Mouse (Mus musculus) liver, adult 2 months (tissue): Measurements from ENCODE around the gene Csnk1d. TPM values are rescaled to one million over a fixed set of nuclear protein-coding genes. Genes with fewer than 3 reads are reported as not detected.

Experiments
- DNase-seq: peaks from one replicate; pipeline ENCODE4 v3.0.0-alpha.2; 2011; ENCODE audit warnings: low read depth, low spot score; ENCODE audit errors: extremely low read depth
- H3K27ac ChIP-seq: fragments of 200-500 bp; replicated peaks from 2 replicates; pipeline ENCODE4 v1.5.1; 2012; ENCODE audit warnings: low read depth, mild to moderate bottlenecking, control low read depth, inconsistent platforms, low read length; ENCODE audit not compliant: insufficient read depth
- H3K27me3 ChIP-seq: fragments of 200-500 bp; 2 replicates; pipeline ENCODE4 v1.6.1; 2012; ENCODE audit warnings: mild to moderate bottlenecking, moderate library complexity, low read length, inconsistent platforms; ENCODE audit not compliant: control insufficient read depth, insufficient read depth
- H3K36me3 ChIP-seq: fragments of 200-500 bp; 2 replicates; pipeline ENCODE4 v1.6.1; 2012; ENCODE audit warnings: low read length, inconsistent platforms; ENCODE audit not compliant: control insufficient read depth, insufficient read depth
- H3K4me1 ChIP-seq: fragments of 200-500 bp; 2 replicates; pipeline ENCODE4 v1.6.1; 2011; ENCODE audit warnings: low read length; ENCODE audit not compliant: control insufficient read depth, insufficient read depth
- H3K4me3 ChIP-seq: fragments of 200-500 bp; 2 replicates; pipeline ENCODE4 v1.5.1; 2011; ENCODE audit warnings: low read depth, mild to moderate bottlenecking, control low read depth, low read length, moderate library complexity; ENCODE audit not compliant: insufficient read depth
- H3K79me2 ChIP-seq: fragments of 200-500 bp; 2 replicates; pipeline ENCODE4 v1.6.1; 2012; ENCODE audit warnings: inconsistent platforms, mild to moderate bottlenecking, low read length, moderate library complexity; ENCODE audit not compliant: control insufficient read depth, insufficient read depth
- H3K9ac ChIP-seq: fragments of 200-500 bp; 2 replicates; pipeline ENCODE4 v1.6.1; 2012; ENCODE audit warnings: low read depth, mild to moderate bottlenecking, control low read depth, inconsistent platforms, low read length
- CTCF ChIP-seq: fragments of 200-500 bp; IDR thresholded peaks from 2 replicates; pipeline ENCODE4 v1.5.1; 2011; ENCODE audit warnings: low read depth, low read length, control low read depth
- POLR2A ChIP-seq: fragments of 200-500 bp; IDR thresholded peaks from 2 replicates; pipeline ENCODE4 v1.6.1; 2011; ENCODE audit warnings: low read length, control low read depth; ENCODE audit not compliant: insufficient read depth; ENCODE audit errors: extremely low read depth
- WGBS: fragments of 180-500 bp; shearing (Covaris S2); methylation state at CpG from one replicate; pipeline ENCODE4 v1.1.7; 2018; 5-methylcytosine and 5-hydroxymethylcytosine counted together
- polyA plus RNA-seq: library from polyadenylated mRNA; depleted of rRNA; stranded (reverse); fragments of >200 nt; gene quantifications from 2 replicates; pipeline ENCODE4 v1.2.3, GENCODE M21; 2012
- total RNA-seq: library from RNA; depleted of rRNA; stranded (reverse); fragments of >200 nt; gene quantifications from 2 replicates; pipeline ENCODE4 v1.2.3, GENCODE M21; 2014

Gene Csnk1d
- total and polyA plus RNA-seq, 2 experiments, result 28.3 to 36.4 TPM

DNA sequence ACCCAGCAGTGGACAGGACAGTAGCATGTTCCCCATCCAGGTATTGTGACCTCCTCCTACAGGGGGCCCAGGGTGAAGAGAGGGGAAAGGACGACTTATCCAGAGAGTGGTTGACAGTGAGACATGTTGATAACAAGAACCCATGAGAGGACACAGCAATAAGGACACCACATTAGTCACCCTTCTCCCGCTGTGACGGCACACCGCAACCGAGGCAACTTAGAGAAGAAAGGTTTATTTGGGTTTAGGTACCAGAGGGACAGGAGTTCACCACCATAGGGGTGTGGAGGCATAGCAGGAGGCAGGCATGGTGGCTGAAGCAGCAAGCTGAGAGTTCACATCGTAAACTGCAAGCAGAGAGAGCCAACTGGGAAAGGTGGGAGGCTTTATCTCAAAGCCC lies 15.1 kb upstream of the Csnk1d start:
- TF ChIP-seq CTCF (no peak), POLR2A (no peak)
- WGBS, result 82% methylated on average over 6 of the region's 6 CpGs
- no peak overlapping the region for H3K4me3 ChIP-seq
- peaks cover 4% of the 10 kb centered on the region for H3K4me1 ChIP-seq
- H3K36me3 ChIP-seq, result no peaks in the 10 kb centered on the region
- no peaks in the 10 kb centered on the region for H3K79me2 ChIP-seq
- H3K9ac ChIP-seq, result no peak overlapping the region
- no peak for DNase-seq
- no peak overlapping the region for H3K27ac ChIP-seq
- no peaks in the 10 kb centered on the region for H3K27me3 ChIP-seq

- H3K4me1 ChIP-seq, result peaks cover 4% of the 10 kb centered on the region
- TF ChIP-seq POLR2A (no peak), CTCF (no peak)
- no peak overlapping the region for H3K27ac ChIP-seq
- H3K79me2 ChIP-seq, result no peaks in the 10 kb centered on the region
- no peak for DNase-seq
- H3K4me3 ChIP-seq, result no peak overlapping the region
- H3K27me3 ChIP-seq, result no peaks in the 10 kb centered on the region
- no peaks in the 10 kb centered on the region for H3K36me3 ChIP-seq
- 67% methylated on average over 5 of the region's 5 CpGs for WGBS
- H3K9ac ChIP-seq, result no peak overlapping the region
These were observed 13.2 kb upstream of the Csnk1d start for GRCm38 (mm10) chr11:121004281-121004680.

DNA sequence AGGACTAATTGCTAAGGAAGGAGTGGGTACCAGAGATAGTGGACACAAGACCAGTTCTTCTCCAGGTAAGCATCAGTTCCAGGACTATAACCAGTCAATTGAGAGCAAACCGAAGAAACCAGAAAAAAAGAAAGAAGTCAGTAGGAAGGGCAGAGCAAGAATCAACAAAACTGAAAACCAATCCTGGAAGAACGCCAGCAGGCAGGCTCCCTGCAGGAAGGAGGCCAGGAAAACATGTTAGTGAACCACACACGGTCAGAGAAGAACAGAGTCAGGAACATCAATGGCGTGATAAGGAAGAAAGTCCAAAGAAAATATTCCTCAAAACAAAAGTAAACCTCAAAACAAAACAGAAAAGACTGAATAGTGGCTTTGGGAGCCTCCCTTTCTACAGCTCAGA lies 10.8 kb upstream of the Csnk1d start:
- no peak for TF ChIP-seq CTCF
- DNase-seq, result peak; percentile 80

GRCm38 (mm10) chr11:120994741-120995140 lies 3.6 kb upstream of the Csnk1d start:
- Histone ChIP-seq H3K36me3 (no peaks in the 10 kb centered on the region), H3K4me3 (no peak overlapping the region), H3K4me1 (peaks cover 31% of the 10 kb centered on the region), H3K9ac (no peak overlapping the region), H3K79me2 (peaks cover 17% of the 10 kb centered on the region; the same call in 1 of the 2 replicates), H3K27ac (peak overlapping the region; percentile 70), H3K27me3 (no peaks in the 10 kb centered on the region)
- no peak for TF ChIP-seq CTCF
- no peak for TF ChIP-seq POLR2A
- WGBS, result 18% methylated on average over 6 of the region's 6 CpGs
- DNase-seq, result peak; percentile 92

More for the DNA sequence above, 10.8 kb upstream of the Csnk1d start:
- WGBS, result 7% methylated on average over 4 of the region's 4 CpGs
- Histone ChIP-seq H3K4me3 (no peak overlapping the region), H3K9ac (no peak overlapping the region), H3K4me1 (peaks cover 4% of the 10 kb centered on the region), H3K79me2 (no peaks in the 10 kb centered on the region), H3K27me3 (no peaks in the 10 kb centered on the region), H3K36me3 (no peaks in the 10 kb centered on the region), H3K27ac (no peak overlapping the region)

- Histone ChIP-seq H3K27me3 (no peaks in the 10 kb centered on the region), H3K4me3 (no peak overlapping the region), H3K36me3 (no peaks in the 10 kb centered on the region), H3K27ac (peak overlapping the region; percentile 97), H3K4me1 (peaks cover 40% of the 10 kb centered on the region), H3K79me2 (peaks cover 26% of the 10 kb centered on the region; the same call in 1 of the 2 replicates), H3K9ac (no peak overlapping the region)
- no peak for DNase-seq
- WGBS, result 79% methylated on average over 5 of the region's 5 CpGs
- no peak for TF ChIP-seq CTCF
- no peak for TF ChIP-seq POLR2A
These were observed 2.5 kb upstream of the Csnk1d start for GRCm38 (mm10) chr11:120993586-120993985.

- H3K36me3 ChIP-seq, result no peaks in the 10 kb centered on the region
- peak overlapping the region; percentile 97 for H3K27ac ChIP-seq
- H3K4me3 ChIP-seq, result no peak overlapping the region
- no peak for DNase-seq
- H3K27me3 ChIP-seq, result no peaks in the 10 kb centered on the region
- peaks cover 31% of the 10 kb centered on the region; the same call in 1 of the 2 replicates for H3K79me2 ChIP-seq
- WGBS, result 25% methylated on average over 3 of the region's 3 CpGs
- TF ChIP-seq CTCF, result no peak
- no peak for TF ChIP-seq POLR2A
- H3K4me1 ChIP-seq, result peaks cover 44% of the 10 kb centered on the region
- peak overlapping the region; percentile 32 for H3K9ac ChIP-seq
These were observed 1.9 kb upstream of the Csnk1d start for GRCm38 (mm10) chr11:120993080-120993479.
